Mouse (Mus musculus): ENCODE data around the gene Hoxa10.

Gene Hoxa10

GRCm38 (mm10) chr6:52229558-52230416 is 10.9 kb downstream of the Hoxa10 start:
- no peak for DNase-seq (ENCODE audit: low spot score)

DNA sequence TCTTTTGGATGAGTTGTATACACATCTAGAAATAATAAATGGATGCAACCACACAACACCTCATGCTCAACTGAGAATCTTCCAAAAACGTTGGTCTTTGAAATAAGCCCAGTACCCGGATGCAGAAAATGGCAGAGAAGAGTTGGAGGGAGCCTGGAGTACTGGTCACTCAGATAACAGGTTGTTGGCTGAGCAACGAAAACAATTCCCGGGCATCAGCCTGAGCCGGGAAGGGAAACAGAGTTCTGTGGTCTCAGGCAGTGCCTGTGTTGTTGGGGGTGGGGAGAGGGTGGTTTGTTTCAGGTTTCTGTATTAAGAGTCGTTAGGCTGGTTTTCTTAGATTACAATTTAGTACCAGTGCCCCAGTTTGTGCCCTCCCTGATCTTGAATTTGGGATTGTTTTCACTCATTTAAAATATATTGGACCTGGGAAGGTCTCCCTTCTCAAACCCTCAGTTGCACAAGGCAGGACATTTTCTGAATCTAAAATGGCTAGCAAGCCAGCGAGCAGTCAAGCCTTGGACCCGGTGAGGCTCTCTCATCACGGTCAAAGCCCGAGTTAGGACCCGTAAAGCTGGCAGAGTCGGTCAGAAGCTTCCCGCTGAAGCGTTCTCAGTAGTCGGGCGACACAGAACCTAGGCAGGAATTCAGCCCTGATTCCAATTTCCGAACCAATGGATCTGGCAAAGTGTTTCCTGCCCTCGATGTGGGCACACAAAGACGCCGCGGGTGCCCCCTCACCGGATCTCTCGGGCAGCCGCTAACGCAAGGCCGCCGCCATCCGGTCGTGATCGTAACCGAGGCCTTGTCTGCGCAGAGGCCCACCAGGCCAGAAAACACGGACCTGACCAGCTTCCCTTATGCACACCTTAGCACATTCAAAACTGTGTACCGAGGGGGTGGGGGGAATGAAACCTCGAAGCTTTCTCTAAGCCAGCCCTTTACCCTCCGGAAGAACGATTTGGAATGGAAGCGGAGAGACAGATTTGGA is 11.9 kb downstream of the Hoxa10 start:
- no peak for DNase-seq (ENCODE audit: low spot score)

DNA sequence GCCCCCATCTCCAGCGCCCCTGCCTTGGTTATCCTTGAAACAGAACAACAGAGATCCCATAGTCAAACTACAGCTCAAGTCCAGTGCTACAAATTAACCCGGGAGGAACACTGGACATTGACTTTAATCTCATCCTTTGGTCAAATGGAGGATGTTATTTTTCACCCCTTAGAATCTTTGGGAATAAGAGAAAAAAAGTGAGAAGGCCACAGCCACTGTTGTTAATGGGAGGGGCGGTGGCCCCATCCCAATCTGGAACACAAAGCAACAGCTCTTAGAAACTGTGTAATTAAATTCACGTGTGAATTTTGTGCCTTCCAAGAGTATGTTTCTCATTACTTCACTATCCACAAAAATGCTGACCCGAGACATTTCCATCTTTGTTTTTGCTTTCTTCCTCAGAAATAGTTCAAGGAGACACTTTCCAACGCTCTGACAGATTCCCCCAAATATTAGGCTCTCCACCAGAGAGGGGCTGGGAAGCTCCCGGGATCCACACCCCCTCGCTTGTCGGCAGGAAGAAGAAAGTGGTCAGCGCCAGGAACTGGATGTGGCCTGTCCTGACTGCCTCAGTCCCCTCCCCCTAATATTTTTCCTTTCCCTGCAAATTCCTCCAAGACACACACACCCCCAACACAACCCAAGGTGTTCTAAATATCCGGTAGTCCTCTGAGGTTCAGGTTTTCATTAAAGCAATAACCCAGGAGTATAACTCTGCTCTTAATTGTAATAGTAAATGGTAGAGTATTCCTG is 13.0 kb downstream of the Hoxa10 start:
- DNase-seq (ENCODE audit: low spot score): no peak

DNA sequence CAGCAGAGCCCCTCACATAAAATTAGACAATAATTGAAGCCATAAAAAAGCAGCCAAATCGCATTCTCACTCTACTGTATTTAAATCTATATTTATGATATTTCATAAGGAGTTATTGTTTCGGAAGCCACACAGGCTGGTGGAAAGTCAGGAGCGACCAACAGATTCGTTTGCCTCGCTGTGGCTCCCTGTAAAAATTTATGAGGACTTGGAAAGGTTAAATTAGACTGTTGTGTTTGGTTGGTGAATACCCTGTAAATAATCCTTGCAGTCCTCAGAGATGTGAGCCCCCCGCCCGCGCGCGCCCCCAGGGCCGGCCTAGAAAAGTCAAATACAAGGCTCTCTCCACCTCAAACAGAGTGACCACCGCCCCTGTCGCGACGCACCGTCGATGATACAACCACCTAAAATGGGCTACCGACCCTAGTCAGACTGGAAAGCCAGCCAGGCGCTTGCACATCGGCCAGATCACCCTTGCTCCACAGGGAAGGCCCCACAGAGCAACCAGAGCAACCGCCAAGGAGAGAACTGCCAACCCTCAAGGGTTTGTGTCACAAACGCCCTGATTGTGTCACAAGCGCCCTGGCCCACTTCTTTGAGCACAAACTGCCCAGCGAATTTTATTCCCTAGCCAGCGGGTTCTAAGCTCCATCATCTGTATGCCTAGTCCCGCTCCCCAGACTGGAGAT is 13.9 kb downstream of the Hoxa10 start:
- DNase-seq (ENCODE audit: low spot score): no peak

DNA sequence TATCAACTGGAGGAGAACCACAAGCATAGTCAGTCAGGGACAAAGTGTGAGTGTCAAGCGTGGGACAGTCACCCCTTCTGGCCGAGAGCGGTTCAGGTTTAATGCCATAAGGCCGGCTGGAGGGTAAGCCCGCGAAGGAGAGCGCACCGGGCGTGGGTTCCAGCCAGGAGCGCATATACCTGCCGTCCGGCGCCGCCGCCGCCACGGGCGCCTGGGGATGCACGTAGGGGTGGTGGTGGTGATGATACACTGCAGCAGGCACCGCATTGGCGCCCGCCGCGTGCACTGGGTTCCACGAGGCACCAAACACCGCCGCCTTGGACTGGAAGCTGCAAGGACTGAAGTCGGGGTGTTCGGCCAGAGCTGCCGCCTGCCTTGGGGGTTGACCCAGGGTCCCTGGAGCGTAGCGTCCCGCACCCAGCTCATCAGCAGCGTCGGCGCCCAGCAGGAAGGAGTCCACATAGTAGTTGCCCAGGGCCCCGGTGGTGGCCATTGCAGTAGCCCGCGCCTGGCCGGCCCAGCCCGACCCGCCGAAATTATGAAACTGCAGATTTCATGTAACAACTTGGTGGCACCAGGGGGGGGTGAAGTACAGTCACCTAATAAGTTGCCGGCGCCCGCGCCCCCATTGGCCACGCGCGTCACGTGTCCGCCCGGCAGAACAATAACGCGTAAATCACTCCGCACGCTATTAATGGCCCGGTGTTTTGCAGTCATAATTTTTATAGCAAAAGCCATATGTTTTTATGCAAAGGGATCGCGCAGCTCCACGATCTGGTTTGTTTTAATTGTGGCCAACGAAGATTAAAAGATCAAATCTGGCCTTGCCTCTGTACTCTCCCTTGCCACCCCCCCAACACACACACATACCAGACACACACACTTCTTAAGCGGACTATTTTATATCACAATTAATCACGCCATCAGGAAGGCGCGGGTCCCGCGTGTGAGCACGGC is 14.8 kb downstream of the Hoxa10 start:
- DNase-seq (ENCODE audit: low spot score): no peak

DNA sequence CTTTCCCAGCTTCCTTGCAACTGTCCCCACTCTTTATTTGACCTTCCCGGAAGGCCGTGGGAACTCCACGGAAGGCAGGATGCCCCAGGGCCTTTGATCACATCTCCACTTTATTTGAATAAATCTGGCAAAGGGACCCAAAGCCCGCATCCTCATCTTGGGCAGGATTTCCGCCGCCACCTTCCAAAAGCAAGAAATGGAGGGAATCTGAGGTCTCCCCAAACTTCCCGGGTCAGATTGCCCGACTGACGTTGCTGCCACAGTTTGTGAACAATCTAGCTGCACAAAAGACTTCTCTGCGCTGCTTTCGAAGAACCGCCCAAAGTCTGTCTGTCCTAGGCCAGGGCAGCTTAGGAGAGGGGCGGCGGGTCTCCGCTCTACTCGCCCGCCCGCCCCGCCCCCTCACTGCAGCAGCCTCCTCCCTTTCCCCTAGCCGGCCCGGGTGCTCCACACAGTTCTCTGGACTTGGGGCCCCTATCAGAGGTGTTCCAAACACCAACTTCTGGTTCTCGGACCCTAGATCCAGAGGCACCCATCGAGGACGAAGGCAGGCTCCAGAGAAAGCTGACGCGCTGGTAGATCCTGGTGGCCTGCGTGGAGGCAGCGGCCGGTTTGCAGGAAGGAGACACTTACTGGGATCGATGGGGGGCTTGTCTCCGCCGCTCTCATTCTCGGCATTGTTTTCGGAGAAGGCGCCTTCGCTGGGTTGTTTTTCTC is 15.6 kb downstream of the Hoxa10 start:
- no peak for DNase-seq (ENCODE audit: low spot score)

DNA sequence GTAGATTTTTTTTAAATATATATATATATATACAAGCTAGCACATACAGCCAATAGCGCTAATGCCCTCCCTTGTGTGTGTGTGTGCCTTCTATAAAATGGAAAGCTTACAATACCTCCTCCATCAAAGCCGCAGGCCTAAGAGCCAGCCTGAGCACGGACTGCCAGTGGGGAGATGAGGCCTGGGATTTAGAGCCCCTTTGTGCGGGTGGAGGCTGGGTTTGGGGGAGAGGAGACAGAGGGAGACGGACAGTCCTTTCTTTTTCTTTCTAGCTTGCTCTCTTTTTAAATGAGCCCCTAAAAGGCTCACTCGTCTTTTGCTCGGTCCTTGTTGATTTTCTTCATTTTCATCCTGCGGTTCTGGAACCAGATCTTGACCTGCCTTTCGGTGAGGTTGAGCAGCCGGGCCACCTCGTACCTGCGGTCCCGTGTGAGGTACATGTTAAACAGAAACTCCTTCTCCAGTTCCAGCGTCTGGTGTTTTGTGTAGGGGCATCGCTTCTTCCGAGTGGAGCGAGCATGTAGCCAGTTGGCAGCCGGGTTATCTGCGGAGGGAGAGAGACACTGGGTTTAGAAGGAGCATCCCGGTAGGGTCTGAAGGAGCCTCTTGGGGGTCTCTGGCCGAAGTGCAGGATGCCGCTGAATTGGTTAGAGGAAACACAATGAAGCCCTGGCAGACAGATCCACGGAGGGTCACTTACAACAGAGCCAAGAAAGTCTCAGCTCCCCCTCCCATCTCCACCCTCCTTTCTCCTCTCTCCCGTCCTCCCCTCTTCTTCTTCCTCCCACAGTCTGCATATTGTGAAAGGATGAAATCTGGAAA is 16.5 kb downstream of the Hoxa10 start:
- no peak for DNase-seq (ENCODE audit: low spot score)

DNA sequence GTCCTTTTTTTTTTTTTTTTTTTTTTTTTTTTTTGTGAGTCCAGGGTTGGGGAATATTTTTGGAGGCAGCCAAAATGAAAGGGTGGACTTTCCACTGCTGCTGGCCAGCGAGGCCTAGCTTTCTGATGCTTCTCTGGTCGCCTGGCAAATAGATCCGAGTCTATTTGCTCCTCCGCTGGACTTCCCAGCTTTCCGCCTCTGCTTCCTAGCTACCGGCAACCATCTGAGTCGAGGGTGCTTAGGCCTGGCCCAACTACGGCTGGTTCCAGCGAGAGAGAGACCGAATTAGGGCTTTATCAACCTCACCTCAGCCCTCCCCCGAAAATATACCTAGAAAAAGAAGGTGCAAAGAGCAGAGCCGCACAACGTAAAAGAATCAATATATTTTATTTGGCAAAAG is 17.9 kb downstream of the Hoxa10 start:
- DNase-seq (ENCODE audit: low spot score): no peak

DNA sequence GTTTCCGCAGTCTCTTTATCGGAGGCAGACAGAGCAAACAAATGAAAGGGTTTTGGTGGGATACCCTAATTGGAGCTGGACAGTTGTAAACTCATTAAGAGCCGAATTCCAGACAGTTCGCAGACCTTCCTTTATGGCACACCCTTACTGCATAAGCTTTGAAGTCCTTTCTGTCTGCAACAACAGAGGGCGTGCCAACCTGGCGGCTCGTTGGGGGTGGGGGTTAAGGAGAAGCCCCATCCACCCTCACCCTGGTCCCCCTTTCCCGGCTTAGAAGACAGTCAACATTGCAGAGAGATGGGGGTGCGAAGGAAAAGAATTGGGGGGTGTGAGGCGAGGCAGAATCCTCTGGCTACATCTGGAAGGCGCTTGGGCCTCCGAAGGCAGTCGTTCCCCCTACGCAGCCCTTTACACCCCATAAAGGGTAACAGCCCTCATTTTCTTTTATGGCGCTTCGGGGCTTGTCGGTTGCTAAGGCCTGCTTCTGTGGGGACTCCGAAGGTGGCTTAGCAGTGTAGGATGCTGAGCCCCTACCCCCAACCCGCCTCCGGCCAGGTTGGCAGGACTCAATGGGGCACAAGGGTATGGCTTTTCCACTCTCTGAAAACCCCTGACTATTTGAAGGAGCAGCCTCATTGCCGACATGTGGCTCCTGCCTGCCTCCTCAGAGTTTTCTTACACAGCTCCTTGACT is 18.5 kb downstream of the Hoxa10 start:
- no peak for DNase-seq (ENCODE audit: low spot score)

- DNase-seq (ENCODE audit: low spot score): peak; percentile 36
These were observed 19.2 kb downstream of the Hoxa10 start, which contains the start of gene Hoxa7 for GRCm38 (mm10) chr6:52221337-52221992. Hoxa7 (minus strand) TSS chr6:52221854.

DNA sequence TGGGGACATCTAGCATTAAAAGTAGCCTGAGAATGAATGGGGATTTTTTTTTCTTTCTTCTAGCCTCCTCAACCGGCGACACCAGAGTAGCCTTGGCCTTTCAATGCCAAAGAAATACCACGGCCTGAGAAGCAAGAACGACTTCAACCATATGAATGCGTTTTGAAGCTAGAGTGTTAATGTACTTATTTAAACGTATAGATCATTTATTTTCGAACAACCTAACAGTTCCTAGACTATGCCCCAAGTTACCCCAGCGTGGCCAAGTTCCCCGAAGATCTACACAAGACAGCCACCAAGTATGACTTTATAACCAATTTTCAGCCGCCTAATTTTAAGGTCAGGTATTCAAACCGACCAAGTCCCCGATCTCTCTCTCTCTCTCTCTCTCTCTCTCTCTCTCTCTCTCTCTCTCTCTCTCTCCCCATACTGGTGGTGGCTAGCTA is 19.8 kb downstream of the Hoxa10 start:
- no peak for DNase-seq (ENCODE audit: low spot score)

DNA sequence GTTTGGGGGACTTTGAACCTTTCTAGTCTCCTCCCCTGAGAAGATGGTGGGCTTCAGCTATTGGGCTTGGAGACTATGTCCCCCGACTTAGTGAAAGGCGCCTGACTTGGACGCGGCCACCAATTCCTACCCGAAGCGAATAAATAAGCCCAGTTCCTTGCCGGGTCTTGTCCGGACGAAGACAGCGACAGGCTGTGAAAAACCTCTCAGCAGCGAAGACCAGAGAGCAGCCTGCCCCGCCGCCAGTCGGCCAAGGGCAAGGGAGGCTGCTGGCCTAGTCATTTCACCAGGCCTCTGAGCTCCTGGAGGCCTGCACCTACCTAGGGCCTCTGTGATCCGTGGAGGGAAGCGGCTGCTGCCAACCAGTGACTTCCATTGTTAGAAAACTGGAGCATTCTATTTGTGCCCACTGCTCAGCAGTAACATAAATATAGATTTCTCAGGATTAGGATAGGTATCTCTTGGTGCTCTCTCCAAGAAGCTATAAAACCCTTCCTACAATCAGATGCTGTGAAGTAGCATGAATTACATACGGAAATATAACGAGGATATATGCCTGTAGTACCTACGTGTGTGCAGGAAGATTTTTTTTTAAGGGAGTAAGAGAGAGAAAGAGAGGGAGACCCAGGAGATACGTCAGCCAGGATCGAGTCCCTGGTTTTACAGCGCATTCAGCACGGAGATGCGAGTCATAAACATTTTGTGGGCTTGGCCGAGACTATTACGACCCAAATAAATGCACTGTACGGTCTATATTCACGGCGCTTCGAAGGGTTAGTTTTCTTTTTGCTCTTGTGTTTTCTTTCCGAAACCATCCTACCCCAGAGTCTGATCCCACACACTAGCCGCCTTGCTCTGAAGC is 20.4 kb downstream of the Hoxa10 start:
- DNase-seq (ENCODE audit: low spot score): no peak

- DNase-seq (ENCODE audit: low spot score): no peak
These were observed 21.3 kb downstream of the Hoxa10 start for GRCm38 (mm10) chr6:52219234-52219942.

GRCm38 (mm10) chr6:52218643-52219215 is 21.9 kb downstream of the Hoxa10 start:
- DNase-seq (ENCODE audit: low spot score): no peak

DNA sequence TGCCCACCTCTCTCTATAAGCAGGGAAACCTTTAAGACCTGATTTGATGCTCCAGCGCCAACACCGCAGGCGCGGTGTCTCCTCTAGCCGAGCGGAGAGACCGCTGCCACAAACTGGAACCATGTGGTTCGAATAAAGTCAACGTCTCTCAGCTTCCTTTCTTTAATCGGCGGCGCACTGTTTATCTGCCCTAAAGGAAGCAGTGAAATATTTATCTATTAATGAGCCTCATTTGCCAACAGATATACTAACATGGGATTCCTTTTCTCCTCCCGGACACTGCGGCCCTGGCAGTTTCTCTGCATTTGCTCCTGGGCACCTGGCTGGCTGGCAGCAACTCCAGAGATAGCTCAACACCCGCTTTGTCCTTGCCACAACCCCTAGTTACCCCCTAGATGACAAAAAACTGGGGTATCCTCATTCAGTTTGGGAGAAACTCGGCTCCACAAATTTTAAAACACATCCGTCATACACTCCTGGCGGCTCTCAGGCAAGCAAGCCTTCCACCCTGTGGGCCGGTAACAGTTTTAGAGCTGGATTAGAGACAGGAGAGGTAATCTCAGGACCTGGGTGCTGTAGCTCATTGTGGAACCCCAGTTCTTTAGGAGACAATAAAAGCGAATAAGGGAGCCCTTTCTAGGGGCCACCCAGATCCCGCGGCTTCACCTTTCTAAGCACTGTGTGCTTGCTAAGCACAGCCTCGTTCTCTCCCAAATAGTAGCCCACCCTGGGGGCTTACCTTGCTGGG is 22.6 kb downstream of the Hoxa10 start:
- no peak for DNase-seq (ENCODE audit: low spot score)
